Mouse (Mus musculus): Measurements from ENCODE around the gene Ablim1.

Ablim1 gene

GRCm38 (mm10) chr19:57211444-57212111 lies 103.1 kb downstream of the Ablim1 start:
- DNase-seq = peak; percentile 60

- no peak for DNase-seq
Measured at GRCm38 (mm10) chr19:57210924-57211323, 103.8 kb downstream of the Ablim1 start.

GRCm38 (mm10) chr19:57204101-57204500 lies 110.6 kb downstream of the Ablim1 start:
- peak; percentile 70 for DNase-seq

- no peak for DNase-seq
Measured at GRCm38 (mm10) chr19:57202554-57202953, 112.2 kb downstream of the Ablim1 start.

GRCm38 (mm10) chr19:57201090-57201483 lies 113.6 kb downstream of the Ablim1 start:
- DNase-seq = no peak

GRCm38 (mm10) chr19:57200477-57201089 lies 114.1 kb downstream of the Ablim1 start:
- no peak for DNase-seq

- DNase-seq = no peak
Measured at GRCm38 (mm10) chr19:57199361-57199760, 115.4 kb downstream of the Ablim1 start.

GRCm38 (mm10) chr19:57198531-57198930 lies 116.2 kb downstream of the Ablim1 start:
- DNase-seq = no peak

- DNase-seq = no peak
Measured at GRCm38 (mm10) chr19:57198029-57198428, 116.7 kb downstream of the Ablim1 start.

- DNase-seq = peak; percentile 83
Measured at GRCm38 (mm10) chr19:57197043-57197817, 117.5 kb downstream of the Ablim1 start.

- DNase-seq = no peak
Measured at GRCm38 (mm10) chr19:57196616-57197015, 118.1 kb downstream of the Ablim1 start.

- DNase-seq = no peak
Measured at GRCm38 (mm10) chr19:57195169-57195930, 119.4 kb downstream of the Ablim1 start.

- peak; percentile 60 for DNase-seq
Measured at GRCm38 (mm10) chr19:57193958-57194357, 120.8 kb downstream of the Ablim1 start.

- DNase-seq = no peak
Measured at GRCm38 (mm10) chr19:57193382-57193781, 121.3 kb downstream of the Ablim1 start.

GRCm38 (mm10) chr19:57191109-57191508 lies 123.6 kb downstream of the Ablim1 start:
- DNase-seq = no peak

- DNase-seq = no peak
Measured at GRCm38 (mm10) chr19:57189427-57189826, 125.3 kb downstream of the Ablim1 start.

GRCm38 (mm10) chr19:57188553-57188952 lies 126.2 kb downstream of the Ablim1 start:
- DNase-seq = no peak

- no peak for DNase-seq
Measured at GRCm38 (mm10) chr19:57185021-57185420, 129.7 kb downstream of the Ablim1 start.

GRCm38 (mm10) chr19:57182938-57183720 lies 131.6 kb downstream of the Ablim1 start:
- no peak for DNase-seq

GRCm38 (mm10) chr19:57181852-57182528 lies 132.7 kb downstream of the Ablim1 start:
- DNase-seq = no peak

- no peak for DNase-seq
Measured at GRCm38 (mm10) chr19:57181317-57181716, 133.4 kb downstream of the Ablim1 start.

GRCm38 (mm10) chr19:57180908-57181307 lies 133.8 kb downstream of the Ablim1 start:
- no peak for DNase-seq
